Mouse (Mus musculus) lung, postnatal 0 days (tissue): Measurements from ENCODE around the gene Ggta1. TPM values are rescaled to one million over a fixed set of nuclear protein-coding genes. Genes with fewer than 3 reads are reported as not detected.
A peak's percentile ranks its signal among the peaks of the same experiment; 100 is the strongest.

Source experiments
- ATAC-seq: fragments of 200-750 bp; cut with Nextera tagmentation; 2 replicates; pipeline ENCODE4 v1.8.0; 2017; ENCODE audit warnings: moderate library complexity
- DNase-seq: peaks from one replicate; pipeline ENCODE4 v3.0.0-alpha.2; 2016; ENCODE audit warnings: low spot score
- H3K27ac ChIP-seq: fragments of 300-500 bp; sonication (generic); 2 replicates; pipeline ENCODE4 v1.5.1; 2014; ENCODE audit warnings: antibody characterized with exemption, mild to moderate bottlenecking, low read length, mixed read lengths
- H3K27me3 ChIP-seq: fragments of 300-500 bp; sonication (generic); replicated peaks from 2 replicates; pipeline ENCODE4 v1.6.1; 2014; ENCODE audit warnings: low read length, mixed read lengths; ENCODE audit not compliant: insufficient read depth
- H3K36me3 ChIP-seq: fragments of 300-500 bp; sonication (generic); 2 replicates; pipeline ENCODE4 v1.6.1; 2014; ENCODE audit warnings: low read length, mixed read lengths; ENCODE audit not compliant: insufficient read depth
- H3K4me1 ChIP-seq: fragments of 300-500 bp; sonication (generic); 2 replicates; pipeline ENCODE4 v1.6.1; 2014; ENCODE audit warnings: antibody characterized with exemption, low read depth, low read length, mixed read lengths; ENCODE audit not compliant: insufficient read depth
- H3K4me2 ChIP-seq: fragments of 300-500 bp; sonication (generic); replicated peaks from 2 replicates; pipeline ENCODE4 v1.6.1; 2014; ENCODE audit warnings: low read depth, mild to moderate bottlenecking, low read length, moderate library complexity, mixed read lengths
- H3K4me3 ChIP-seq: fragments of 300-500 bp; sonication (generic); 2 replicates; pipeline ENCODE4 v1.5.1; 2014; ENCODE audit warnings: low read depth, low read length
- H3K9ac ChIP-seq: fragments of 300-500 bp; sonication (generic); replicated peaks from 2 replicates; pipeline ENCODE4 v1.6.1; 2014; ENCODE audit warnings: low read depth, mild to moderate bottlenecking
- H3K9me3 ChIP-seq: fragments of 300-500 bp; sonication (generic); 2 replicates; pipeline ENCODE4 v1.6.1; 2016; ENCODE audit warnings: low read length, mixed read lengths
- CTCF ChIP-seq: IDR thresholded peaks from 2 replicates; pipeline ENCODE4 v1.5.1; 2016; ENCODE audit warnings: antibody characterized with exemption, mild to moderate bottlenecking
- EP300 ChIP-seq: IDR thresholded peaks from 2 replicates; pipeline ENCODE4 v1.6.1; 2016; ENCODE audit warnings: antibody characterized with exemption, mild to moderate bottlenecking, control low read depth
- WGBS: fragments of 180-500 bp; shearing (Covaris S2); extraction: QIAGEN DNeasy Blood & Tissue Kit; methylation state at CpG from one replicate; pipeline ENCODE4 v1.1.7; 2014; 5-methylcytosine and 5-hydroxymethylcytosine counted together
- polyA plus RNA-seq: library from polyadenylated mRNA; unstranded; fragments of >200 nt; fragmentation: Nextera tagmentation; extraction: Ambion mirVana; gene quantifications from 2 replicates; pipeline ENCODE4 v1.2.1, GENCODE M21; 2015

Gene Ggta1
- polyA plus RNA-seq, 1 experiment from 2014 or later = 21.8 TPM

DNA sequence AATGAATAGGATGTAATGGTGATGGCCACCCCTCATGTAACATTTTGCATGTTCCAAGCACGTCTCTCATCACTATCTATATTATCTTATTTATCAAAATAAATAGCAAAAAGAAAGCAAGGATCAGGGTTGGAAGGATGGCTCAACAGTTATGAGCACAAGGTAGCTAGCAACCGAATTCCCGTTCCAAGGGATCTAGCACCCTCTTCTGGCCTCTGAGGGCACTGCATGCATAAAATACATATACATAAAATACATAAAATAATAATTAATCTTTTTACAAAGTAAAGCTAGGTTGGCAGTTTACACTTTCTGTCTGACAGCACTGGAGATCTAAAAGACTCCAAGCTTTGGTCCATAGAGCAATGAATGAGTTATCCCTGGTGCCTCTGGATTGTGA lies 90.0 kb downstream of the Ggta1 start:
- peak; percentile 44 for DNase-seq
- H3K9ac ChIP-seq = no peak overlapping the region
- ATAC-seq = no peak
- H3K9me3 ChIP-seq = no peaks in the 10 kb centered on the region
- no peak overlapping the region for H3K4me2 ChIP-seq
- no peak overlapping the region for H3K27ac ChIP-seq
- H3K4me1 ChIP-seq = no peaks in the 10 kb centered on the region
- no peak overlapping the region for H3K4me3 ChIP-seq
- no peak for TF ChIP-seq EP300
- TF ChIP-seq CTCF = peak; percentile 77
- H3K36me3 ChIP-seq = no peaks in the 10 kb centered on the region
- WGBS = 20% methylated on average over 3 of the region's 3 CpGs
- no peaks in the 10 kb centered on the region for H3K27me3 ChIP-seq

DNA sequence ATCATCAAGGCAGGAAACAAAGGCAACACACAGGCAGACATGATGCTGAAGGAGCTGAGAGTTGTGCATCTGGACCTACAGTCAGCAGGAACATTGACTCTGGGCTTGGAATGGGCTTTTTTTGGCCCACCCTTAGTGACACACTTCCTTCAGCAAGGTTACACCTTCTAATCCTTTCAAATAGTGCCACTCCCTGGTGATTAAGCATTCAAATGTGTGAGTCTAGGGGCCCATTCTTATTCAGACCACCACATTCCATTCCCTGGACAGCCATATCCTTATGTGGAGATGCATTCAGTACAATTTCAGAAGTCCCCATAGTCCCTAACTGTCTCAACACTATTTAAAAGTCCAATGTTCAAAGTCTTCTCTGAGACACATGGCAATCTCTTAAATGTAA lies 92.3 kb downstream of the Ggta1 start:
- Histone ChIP-seq H3K9ac (no peak overlapping the region), H3K27me3 (no peaks in the 10 kb centered on the region), H3K27ac (no peak overlapping the region), H3K4me3 (no peak overlapping the region), H3K9me3 (no peaks in the 10 kb centered on the region), H3K36me3 (no peaks in the 10 kb centered on the region), H3K4me1 (no peaks in the 10 kb centered on the region), H3K4me2 (no peak overlapping the region)
- no peak for TF ChIP-seq CTCF
- DNase-seq (no peak), ATAC-seq (no peak)

GRCm38 (mm10) chr2:35367629-35368028 lies 95.4 kb downstream of the Ggta1 start, which contains the start of gene 4930568D16Rik:
Gene 4930568D16Rik, minus strand, starts transcription at chr2:35367729.
- Histone ChIP-seq H3K27ac (no peak within 1 kb of the TSS), H3K36me3 (no peaks in the 10 kb centered on the region), H3K9ac (no peak within 1 kb of the TSS), H3K27me3 (no peaks in the 10 kb centered on the region), H3K9me3 (no peaks in the 10 kb centered on the region), H3K4me1 (no peaks in the 10 kb centered on the region), H3K4me2 (no peak within 1 kb of the TSS), H3K4me3 (no peak within 1 kb of the TSS)
- ATAC-seq (no peak), DNase-seq (no peak)
- WGBS = 61% methylated on average over 2 of the region's 2 CpGs
- TF ChIP-seq EP300 (no peak), CTCF (no peak)

Other genes with a start within 250 kb of the Ggta1 start
- 956 and 1,007 TPM in 2 replicates for gene Gsn, start 206.9 kb downstream of the Ggta1 start, polyA plus RNA-seq
- gene Stom, start 126.3 kb downstream of the Ggta1 start, polyA plus RNA-seq = 76.9 and 86.2 TPM in 2 replicates
- not detected in 2 replicates for gene 4930568D16Rik, start 95.5 kb downstream of the Ggta1 start, polyA plus RNA-seq
- gene 4930402F06Rik, start 66.1 kb downstream of the Ggta1 start, polyA plus RNA-seq = not detected in 2 replicates
- 75.8 and 83.4 TPM in 2 replicates for gene Dab2ip, start 95.0 kb upstream of the Ggta1 start, polyA plus RNA-seq